Mouse (Mus musculus): ENCODE measurements around the gene Agtr1a.
A peak's percentile ranks its signal among the peaks of the same experiment; 100 is the strongest.

Gene Agtr1a

DNA sequence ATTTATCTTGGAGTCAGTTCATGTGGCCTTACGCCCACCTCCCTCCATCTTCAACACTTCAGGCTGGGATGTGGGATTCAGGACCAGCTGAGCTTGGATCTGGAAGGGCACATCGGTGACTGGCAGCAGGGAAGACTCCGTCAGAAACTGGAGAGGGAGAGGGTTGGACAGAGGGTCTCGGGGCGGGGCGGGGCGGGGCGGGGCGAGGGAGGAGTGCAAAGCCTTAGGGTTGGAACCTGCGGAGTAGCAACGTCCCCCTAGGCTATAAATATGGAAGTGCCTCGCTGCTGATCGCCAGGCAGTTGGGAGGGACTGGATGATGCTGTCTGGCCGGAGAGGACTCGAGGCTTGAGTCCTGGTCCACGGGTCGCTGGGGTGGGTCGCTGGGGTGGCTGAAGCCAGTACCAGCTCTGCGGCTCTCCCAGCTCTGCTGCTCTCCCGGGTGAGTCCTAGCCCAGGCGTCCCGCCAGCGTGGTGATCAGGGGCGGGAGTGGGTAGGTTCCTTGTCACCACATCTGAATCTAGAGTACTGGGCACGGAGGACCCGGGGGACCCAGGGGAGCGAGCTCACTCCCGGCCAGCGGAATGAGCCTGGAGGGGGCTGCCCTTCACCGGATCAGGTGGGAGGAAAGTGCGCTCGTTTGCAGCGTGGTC lies at the start of gene Agtr1a:
Gene Agtr1a (plus strand): TSS at position 294 of the 654 bp plus-strand sequence.
- DNase-seq (ENCODE audit: low spot score in 2 of 2) = peak in 1 of 2 experiments; percentile 20

DNA sequence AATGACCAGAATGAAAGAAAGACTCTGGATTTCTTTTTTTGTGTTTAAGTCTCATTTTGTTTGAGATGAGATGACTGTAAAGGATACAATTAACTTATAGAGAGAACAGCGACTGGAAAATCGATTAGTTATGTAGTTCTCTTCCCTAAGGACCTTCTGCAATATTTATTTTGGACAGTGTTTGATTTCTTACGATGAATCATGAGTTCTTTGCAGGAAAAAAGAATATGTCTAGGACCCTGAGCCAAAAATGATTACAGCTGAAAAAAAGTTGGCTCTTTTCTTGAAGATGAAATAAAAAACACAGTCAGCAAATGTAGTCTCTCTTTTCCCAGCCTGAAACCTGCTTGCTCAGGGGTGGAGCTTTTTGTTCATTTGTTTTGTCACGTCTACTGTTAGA lies 26.0 kb upstream of the Agtr1a start:
- DNase-seq (ENCODE audit: low spot score in 2 of 2) = no peak

DNA sequence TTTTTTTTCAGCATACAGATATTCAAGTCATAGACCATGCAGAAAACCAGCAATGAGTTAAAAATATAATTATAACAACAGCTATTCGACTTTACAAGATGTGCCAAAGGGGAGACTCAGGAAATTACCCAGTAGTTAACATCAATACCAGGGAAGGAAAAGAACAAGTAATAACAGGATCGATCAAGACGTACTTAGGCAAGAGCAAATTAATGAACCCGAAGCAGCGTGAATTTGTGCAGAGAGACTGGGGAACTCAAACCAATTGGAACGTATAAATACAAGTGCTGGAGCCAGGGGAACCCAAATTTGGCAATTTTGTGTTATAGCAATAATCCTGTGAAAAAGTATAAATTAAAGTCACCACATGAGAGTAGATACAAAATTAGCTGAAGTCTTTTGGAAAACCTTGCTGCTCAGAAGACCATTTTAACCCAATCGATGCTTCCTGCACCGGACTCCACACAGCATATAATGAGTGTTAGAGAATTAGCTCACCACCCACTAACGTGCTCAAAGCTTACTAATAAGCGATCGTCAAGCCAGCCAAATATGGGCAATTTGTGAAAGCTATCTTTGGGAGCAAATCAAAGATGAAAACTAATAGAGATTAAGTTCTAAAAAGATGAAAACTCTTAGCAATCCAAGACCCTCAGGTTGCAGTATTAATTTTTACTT lies 11.4 kb upstream of the Agtr1a start:
- DNase-seq (ENCODE audit: low spot score in 2 of 2) = no peak

DNA sequence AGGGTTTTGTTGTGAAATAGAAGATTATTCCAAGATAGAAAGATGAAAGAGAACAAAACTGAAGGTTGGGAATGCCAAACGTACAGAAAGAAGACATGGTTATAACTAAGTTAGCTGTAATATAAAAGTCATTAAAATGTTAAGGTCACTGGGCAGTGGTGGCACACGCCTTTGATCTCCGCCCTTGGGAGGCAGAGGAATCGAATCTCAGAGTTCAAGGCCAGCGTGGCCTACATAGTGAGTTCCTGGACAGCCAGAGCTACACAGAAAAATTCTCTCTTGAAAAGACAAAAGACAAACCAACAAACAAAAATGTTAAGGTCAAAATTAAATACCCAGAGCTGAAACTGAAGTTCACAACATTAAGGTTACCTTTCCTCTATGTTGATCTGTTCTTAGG lies 5.2 kb upstream of the Agtr1a start:
- no peak for DNase-seq (ENCODE audit: low spot score in 2 of 2)

DNA sequence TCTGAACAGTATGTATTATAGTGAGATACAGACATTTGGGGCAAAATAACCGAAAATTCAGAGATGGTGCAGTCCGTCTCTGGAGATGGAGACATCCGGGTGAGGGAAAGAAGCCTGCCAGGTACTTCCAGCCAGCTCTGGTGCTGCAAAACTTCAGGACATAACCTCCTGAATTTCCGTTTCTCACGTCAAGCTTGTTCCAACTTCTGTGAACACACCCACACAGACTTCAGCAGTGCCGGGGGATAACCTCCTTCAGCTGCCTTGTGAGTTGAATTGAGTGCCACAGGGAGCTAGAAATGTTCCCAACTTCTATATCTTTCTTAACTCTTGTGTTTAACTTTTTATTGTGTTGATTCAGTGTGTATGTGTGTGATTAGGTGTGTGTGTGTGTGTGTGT lies 4.4 kb upstream of the Agtr1a start:
- no peak for DNase-seq (ENCODE audit: low spot score in 2 of 2)

DNA sequence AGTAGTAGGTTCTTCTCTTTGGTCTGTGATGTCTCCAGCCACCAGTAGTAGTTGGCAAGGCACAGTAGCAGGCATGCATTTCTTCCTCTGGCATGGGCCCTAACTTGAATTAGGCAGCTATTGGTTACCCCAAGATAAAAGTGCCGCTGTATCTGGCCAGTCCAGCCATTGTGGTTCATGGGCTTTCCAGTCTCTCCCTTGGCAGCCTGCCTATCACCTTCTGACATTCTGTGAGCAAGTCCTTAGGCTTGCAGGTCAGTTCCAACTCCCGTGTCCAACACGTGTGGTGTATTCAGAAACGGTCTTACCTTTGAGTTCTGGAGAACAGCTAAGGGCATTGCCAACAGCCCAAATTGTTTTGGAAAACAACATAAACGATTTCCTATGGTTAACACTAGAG lies 3.7 kb upstream of the Agtr1a start:
- DNase-seq (ENCODE audit: low spot score in 2 of 2) = no peak

DNA sequence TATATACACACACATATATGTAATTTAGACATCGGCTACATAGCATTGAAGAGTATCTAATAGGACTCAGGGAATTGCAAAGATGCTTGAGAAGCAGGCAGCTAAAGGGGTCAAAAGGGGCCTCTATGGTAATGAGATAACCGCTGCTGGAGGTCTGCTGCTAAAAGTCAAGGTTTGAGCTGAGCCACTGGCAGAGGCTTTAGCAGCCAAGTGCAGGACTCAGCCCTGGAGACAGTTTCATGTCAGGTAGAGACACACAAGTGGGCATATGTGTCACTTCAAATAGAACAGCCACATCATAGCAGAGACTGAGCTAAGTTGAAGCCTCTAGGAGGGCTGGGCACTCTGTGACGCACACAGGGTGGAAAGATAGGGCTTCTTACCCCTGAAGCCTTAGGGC lies 1.6 kb upstream of the Agtr1a start:
- no peak for DNase-seq (ENCODE audit: low spot score in 2 of 2)

DNA sequence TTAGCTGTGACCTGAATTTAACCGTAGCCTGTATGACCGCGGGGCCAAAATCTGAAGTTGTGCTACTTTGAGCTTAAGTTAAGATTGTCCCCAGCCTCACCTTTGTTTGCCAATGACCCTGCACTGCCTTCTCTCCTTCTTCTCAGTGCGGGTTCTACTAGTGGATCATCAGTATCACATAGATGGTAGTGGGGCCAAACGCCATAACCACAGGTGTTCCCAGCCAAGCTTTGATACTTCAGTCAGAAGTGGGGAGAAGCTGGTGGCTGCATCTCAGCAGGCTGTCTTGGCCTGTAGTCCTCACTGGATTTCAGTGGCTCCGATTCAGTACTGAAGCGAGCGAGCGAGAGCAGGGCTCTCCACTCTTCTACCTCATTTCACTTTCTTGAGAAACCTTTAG lies 672 bp downstream of the Agtr1a start:
- DNase-seq (ENCODE audit: low spot score in 2 of 2) = no peak

DNA sequence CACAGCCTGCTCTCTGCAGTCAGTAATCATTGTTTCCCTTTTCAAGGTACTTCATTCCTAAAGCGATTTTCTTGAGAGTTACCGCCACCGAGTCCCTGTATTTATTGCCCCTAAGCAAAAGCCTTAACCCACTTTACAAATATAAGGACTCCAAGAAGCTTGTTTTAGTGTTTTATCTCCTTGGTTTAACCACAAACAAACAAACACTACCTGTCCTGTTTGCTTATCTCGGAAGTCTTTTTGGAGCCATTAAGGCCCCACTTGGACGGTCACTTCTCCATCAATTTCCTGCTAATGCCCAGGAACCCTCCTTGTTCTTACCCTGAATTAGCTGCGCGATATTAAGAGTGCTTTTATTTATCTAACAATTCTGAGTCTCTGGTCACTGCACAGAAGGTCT lies 1.4 kb downstream of the Agtr1a start:
- DNase-seq (ENCODE audit: low spot score in 2 of 2) = no peak

DNA sequence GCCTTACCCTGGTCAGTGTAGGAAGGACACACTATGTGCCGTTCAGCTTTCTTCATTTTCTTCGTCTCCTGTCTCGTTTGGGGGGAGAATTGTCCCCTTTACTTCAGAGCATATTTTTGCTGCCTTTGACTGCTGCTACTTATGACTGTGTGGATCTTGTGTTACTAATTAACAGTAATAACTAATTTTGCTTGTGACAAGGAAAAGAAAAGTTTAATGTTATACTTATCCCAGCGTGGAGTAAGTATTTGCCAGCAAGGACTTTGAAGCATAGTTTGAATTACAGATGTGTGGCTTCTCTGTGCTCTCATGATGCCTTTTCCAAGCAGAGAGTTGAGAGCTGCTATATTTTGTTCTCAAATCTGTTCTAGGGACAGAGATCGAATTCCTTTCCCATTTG lies 2.3 kb downstream of the Agtr1a start:
- no peak for DNase-seq (ENCODE audit: low spot score in 2 of 2)

DNA sequence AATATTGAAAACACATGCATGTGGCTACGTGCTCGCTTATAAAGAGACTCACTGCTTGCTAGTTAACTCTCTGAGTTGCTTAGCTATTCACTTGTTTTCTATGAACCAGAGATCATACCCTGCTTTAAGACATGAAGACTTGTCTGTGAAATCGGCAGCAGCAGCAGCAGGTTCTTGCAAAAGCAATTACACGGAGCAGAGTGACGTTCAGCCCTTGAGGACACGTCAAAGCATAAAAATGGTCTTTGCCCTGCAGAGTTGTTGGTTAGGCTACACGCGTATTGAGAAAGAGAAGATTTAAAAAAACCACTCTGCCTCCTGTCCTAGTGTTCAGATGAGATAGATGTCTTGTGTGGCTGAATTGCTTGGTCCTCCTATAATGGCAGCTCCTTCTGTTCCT lies 3.7 kb downstream of the Agtr1a start:
- no peak for DNase-seq (ENCODE audit: low spot score in 2 of 2)

DNA sequence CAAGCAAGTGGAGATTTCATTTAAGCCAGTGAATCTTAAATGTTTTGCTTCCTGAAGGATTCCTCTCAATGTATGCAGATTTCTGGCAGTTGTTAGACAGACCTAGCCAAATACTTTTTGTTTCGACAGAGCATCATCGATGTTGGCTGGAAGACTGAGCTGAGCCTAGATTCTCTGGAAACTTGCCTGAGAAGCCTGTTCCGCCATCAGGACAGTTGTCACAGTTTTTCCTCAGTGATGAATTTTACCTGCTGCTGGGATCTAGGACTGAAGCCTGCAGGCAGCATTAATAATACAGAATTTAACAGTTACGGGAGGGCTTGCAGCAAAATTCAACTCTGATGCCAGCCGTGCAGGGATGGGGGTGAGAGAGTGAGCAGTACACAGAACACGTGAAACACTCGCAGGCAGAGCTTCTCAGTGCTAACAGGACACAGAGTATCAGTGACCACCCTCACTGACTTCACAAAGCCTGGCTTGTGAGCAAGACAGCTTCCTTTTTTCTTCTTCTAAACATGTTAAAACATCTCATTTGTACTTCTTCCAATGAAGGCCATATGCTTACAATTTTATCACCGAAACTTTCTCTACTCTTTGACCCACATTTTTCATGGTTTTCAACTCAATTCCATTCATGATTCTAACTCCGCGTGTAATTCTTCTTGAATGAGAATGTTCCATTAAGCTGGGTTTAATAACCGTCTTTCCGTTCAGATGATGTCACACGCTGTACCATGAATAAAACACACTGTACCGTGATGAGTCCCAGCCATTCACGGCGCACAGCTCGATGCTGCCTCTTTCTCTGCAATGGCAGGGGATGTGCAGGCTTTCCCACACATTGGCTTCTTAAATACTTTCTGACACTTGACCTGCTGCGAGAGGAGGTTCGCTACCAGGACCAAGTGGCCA lies 6.0 kb downstream of the Agtr1a start:
- no peak for DNase-seq (ENCODE audit: low spot score in 2 of 2)

DNA sequence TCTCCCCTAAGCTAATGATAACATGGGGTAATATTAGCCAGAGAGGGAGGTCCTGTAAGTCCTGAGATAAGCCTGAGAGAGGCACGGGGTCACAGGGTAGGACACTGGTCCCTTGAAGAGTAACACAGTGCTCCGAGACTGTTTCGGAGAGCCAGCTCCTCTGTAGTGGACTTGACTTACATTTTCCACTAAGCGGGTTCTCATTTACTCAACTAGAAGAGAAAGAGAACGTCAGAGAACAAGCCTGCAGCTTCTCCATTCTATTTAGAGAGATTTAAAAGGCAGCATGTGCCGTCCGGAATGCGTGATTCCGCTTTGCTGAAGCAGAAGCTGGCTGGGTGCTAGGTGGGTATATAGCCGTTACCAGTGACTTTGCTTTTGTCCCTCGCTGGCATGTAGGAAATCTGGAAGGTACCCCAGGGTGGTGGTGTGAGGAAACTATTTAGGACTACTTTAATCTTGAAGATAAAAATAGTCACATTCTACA lies 9.2 kb downstream of the Agtr1a start:
- no peak for DNase-seq (ENCODE audit: low spot score in 2 of 2)

DNA sequence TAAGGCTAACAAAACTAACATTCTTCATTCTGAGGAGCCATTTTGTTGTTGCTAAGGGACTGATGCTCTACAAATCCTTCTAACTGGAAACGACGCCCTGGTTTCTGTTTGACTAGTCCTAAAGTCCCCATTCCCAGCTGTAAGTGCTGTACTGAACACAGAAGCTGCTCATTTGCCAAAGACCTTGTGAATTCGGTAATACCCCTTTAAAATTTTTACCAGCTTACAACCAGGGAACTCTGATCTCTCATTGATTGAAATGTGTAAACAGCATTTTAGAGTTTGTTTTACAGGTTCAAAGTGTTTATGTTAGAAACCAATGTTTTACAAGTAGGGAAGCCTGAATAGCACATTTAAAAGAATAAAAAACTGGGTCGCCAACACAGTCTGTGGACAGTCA lies 10.6 kb downstream of the Agtr1a start:
- DNase-seq (ENCODE audit: low spot score in 2 of 2) = no peak

DNA sequence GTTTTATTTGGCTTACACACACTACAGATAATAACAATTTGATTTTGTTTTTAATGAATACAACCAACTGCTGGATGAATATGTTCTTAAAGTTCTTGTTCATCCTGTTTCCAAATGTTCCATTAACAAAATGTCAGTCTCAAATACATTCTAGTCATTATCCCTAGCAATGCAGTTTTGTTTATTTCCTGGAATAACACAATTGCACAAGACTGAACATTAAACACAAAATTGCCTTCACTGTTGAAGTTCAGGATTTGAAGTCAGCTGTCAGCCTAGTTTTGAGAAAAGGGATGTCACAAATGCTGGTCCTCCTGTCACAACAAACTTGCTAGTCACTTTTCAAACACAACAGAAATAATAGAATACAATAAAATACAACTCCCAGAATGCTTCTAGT lies 12.1 kb downstream of the Agtr1a start:
- DNase-seq (ENCODE audit: low spot score in 2 of 2) = no peak

DNA sequence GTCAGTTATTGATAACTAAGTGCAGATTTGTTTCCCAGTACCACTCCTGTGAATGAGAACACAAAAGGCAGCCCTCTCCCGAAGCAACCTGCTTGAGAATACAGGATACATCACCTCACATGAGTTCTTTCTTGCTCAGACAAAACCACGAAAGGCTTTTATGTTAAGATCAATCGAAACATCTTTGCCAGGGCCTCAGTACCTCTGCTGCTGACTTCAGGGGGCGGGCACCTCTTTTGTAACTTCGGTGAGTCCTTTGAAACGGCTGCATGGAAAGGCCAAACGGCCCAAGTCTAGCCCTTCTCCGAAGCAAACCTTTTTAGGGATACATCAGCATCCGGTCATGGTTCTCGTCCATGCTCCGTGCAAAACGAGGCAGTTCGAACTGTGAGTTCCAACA lies 15.7 kb downstream of the Agtr1a start:
- no peak for DNase-seq (ENCODE audit: low spot score in 2 of 2)

DNA sequence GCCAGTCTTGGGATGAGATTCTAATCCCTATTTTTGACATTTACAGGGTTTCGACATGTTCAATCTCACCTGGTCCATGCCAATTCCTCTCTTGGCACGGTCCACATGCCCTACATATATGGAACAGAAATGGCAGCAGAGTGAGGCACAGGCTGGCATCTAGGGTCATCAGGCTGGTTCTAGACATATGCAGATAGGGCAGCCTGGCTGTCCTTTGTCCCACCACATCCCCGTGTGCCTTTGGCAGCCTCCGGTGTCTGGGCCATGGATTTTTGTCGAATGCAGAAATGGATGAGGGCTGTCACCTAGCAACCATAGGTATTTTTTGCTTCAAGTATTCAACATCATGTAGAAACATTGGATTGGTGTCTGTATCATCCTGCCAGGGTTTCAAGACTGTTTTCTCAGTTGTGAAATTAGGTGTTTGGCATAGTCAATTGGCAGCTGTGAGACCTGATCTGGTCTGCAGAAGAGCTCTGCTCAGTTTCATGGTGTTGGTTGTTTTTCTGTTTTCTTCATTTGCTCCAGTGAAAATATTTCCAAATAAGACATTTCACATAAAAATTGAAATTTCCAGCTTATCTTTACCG lies 18.8 kb downstream of the Agtr1a start:
- no peak for DNase-seq (ENCODE audit: low spot score in 2 of 2)

DNA sequence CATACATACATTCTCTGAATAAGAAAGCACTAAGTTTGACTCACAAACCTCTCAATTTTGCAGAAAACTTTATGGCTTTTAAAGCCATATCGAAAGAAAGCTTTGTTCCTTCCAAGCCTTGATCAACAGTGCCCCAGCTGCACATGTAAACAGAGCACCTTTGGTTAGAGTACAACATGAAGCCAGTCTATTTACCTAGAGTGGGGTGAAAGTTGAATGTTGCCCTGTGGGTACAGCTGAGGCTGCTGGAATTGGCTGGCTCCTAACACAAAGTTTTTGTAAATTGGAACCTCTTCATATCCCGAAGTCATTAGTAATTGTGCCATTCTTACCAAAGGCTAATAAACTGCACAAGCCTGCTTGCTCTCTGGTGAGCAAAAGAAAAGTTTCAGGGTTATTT lies 19.7 kb downstream of the Agtr1a start:
- no peak for DNase-seq (ENCODE audit: low spot score in 2 of 2)

DNA sequence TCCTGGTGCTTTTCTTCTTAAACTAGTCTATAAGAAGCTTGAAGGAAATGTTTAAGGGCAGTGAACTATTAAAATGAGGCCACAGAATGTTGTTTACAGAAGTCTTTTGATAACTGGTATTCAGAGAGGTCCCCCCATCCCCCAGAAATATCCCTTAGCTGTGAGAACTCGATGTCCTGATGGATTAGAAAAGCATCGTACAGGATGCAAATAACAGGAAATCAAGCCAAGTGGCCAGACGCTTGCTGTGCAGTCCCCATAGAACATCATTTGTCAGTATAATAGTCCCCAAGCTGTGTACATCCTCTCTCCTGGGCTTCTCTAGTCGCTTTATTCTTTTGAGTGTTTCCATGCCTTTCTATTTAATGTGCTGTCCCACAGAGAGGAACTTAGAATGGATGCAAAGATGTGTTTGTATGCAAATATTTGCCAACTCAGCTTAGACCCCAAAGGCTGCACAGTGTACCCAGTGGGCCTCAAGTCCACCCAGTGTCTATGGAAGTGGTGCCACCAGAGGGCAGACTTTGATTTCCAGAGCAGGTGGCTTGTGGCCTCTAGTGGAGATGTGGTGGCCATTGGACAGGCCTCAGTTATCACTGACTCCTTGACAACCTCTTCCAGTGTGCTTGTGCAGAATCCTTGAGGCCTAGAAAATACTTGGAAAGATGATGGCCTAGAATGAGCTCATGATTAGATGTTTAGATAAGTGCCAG lies 22.4 kb downstream of the Agtr1a start:
- DNase-seq (ENCODE audit: low spot score in 2 of 2) = no peak

DNA sequence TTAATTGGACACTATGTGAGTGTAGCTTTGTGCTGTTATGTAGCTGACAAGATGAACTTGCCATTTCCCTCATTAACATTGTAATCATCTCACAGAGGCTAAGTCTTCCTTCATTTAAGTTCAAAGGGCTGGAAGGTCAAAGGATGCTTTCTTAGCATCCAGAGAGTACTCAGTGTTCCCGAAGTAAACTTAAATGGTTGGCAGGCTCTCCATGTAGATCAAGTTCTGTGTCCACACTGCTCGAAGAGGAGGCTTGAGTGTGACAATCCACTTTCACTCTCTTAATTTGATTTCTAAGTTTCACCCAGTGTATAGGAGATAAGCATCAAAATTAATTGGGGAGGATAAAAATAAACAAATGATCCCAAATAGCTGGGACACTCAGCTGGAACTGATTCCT lies 23.6 kb downstream of the Agtr1a start:
- no peak for DNase-seq (ENCODE audit: low spot score in 2 of 2)

DNA sequence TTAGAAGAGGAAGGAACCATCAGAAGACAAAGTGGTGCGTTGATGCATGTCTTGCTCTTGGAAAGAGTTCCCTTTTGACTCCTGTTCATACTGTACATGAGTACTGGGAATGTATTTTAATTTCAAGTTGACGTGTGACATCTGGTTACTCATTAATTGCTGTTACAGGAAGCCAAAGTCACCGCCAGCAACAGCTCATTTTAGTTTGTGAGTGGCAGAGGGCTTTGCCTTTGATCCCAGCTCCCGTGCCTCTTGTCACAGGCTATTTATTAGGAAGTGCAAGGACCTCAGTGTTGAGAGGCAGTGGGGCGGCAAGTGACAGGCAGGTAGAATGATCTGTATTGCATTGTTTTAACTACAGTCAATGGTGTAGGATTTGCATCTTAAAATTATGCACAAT lies 24.8 kb downstream of the Agtr1a start:
- no peak for DNase-seq (ENCODE audit: low spot score in 2 of 2)

DNA sequence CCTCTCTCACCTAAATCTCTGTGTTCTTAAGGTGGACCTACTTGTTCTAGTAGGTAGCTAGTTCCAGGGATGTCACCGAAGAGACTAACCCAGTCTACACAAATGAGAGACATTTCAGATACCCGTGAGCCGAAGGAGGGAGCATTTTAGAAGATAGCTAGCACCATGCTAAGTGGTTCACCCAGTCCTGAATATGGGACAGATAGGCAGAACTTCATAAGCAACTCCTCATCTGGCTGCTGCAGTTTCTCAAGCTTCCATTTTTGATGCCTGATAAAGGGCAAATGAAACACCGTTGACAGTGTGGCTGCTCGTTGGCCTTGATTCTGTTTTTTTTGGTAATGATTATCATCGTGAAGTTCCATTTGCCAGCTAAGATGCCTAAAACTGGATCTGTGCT lies 25.8 kb downstream of the Agtr1a start:
- no peak for DNase-seq (ENCODE audit: low spot score in 2 of 2)
